Mouse (Mus musculus) c-Kit-positive CD71-positive TER-119-positive erythroid progenitor cells, embryonic 14.5 days (primary cell): ENCODE results near the gene Nkiras1.

Experiments used
- DNase-seq: peaks from one replicate; pipeline ENCODE4 v3.0.0-alpha.2; 2013; ENCODE audit warnings: low spot score

Gene Nkiras1

DNA sequence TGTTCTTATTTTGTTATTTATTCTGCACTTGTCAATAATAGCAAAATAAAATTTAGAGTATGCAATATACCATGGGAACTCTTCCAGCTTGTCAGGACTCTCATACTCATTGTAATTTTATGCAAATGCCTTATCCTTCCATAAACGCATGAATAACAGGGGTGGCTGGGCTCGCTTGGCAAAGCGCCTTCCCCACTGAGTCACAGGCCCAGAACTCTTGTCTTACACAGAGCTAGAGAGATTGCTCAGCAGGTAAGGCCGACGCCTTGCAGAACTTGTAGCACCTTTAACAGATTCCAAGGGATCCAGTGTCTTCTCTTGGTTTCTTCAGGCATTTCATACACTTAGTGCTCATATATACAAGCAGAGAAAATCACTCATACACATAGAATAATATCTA lies 9.4 kb downstream of the Nkiras1 start:
- no peak for DNase-seq

- DNase-seq, result peak; percentile 20
Measured at GRCm38 (mm10) chr14:18284581-18284980, 13.6 kb downstream of the Nkiras1 start.

DNA sequence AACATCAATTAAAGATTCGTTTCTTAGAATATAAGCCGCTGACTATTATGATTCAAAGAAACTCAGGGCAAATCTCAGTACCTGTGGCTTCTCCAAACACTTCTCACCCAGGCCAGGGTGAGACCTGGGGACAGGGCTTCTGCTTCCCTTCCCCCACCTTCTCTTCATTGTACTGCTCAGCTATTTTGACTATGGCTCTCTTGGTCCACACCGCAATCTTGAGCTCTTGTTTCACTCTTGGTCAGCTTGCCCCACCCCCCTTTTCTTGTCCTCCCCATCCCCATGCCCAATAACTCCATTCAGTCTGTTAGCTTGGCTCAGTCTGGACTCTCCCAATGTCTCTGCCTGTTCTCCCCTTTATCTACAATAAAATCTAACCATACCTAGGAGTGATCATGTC lies 14.5 kb downstream of the Nkiras1 start:
- no peak for DNase-seq

GRCm38 (mm10) chr14:18286441-18286840 lies 15.5 kb downstream of the Nkiras1 start:
- DNase-seq, result no peak

GRCm38 (mm10) chr14:18287391-18287790 lies 16.5 kb downstream of the Nkiras1 start:
- no peak for DNase-seq

GRCm38 (mm10) chr14:18292111-18292510 lies 21.2 kb downstream of the Nkiras1 start:
- DNase-seq, result no peak

DNA sequence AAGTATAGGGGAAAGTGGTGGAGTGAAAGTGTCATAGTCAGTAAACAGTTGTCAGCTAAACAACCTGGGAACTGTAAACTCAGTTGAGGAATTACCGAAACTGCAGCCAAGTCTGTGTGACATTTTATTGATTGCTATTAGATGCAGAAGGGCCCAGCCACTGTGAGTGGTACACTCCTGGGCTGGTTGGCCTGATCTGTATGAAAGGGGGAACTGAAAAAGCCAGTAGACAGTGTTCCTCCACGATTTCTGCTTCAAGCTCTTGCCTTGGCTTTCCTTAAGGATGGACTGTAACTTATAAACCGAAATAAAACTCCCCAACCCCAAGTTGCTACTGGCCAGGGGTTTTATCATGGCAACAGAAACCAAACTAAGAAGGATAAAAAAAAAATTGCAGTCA lies 21.6 kb downstream of the Nkiras1 start:
- no peak for DNase-seq

GRCm38 (mm10) chr14:18297441-18297840 lies 26.5 kb downstream of the Nkiras1 start:
- DNase-seq, result no peak

DNA sequence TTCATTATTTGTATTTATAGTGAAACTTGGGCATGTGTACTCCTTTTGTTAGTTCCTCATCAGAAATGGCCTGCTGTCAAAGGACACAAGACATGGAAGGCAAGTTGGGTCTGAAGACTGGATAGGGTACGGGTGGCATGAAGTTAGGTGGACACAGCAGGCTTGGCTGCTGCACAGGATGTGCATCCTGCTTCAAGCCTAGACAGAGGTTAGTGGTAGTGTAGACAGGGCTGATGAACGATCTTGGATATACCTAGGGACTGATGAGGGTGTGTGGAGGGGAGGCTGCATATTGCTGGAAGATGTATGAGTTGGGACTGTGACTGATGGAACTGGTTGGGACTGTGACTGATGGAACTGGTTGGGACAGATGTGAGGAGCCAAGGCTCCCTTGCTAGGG lies 27.9 kb downstream of the Nkiras1 start:
- DNase-seq, result no peak

GRCm38 (mm10) chr14:18300676-18301075 lies 29.7 kb downstream of the Nkiras1 start:
- DNase-seq, result peak; percentile 13

GRCm38 (mm10) chr14:18301591-18301990 lies 30.7 kb downstream of the Nkiras1 start:
- no peak for DNase-seq

DNA sequence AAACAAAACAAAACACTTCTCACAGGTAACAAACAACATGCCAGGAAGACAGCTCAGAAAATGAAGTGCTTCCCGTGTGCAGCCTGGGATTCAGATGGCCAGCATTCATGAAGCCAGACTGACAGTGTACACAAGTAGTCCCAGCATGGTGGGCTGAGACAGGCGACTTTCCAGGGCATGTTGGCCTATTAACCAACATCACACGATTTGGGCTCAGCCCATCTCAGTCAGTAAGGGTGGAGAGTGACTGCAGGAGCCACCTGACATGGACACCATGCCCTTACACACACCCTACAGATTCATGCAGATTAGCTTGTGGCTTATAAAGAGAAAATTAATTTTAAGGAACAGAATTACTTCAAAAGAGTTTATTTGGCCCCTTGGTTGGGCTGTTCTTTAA lies 31.8 kb downstream of the Nkiras1 start:
- DNase-seq, result no peak

DNA sequence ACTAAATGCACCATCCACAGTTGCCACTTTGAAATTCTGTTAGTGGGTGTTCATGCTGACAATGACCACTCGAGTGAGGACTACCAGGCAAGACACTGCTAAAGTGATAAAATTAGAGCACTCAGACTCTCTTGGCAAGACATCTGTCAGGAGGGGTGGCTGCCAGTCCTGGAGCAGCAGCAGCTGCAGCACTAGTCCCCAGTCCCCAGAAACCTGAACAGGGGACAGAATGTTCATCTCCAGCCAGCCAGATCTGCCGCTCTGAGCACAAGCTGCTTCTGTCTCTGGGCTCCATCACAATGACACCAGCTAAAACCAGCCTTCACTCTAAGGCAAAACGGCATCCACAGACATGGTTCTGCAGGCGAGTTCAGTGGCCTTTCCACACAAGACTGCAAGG lies 32.3 kb downstream of the Nkiras1 start:
- DNase-seq, result no peak

- no peak for DNase-seq
Measured at GRCm38 (mm10) chr14:18304165-18304564, 33.2 kb downstream of the Nkiras1 start.

DNA sequence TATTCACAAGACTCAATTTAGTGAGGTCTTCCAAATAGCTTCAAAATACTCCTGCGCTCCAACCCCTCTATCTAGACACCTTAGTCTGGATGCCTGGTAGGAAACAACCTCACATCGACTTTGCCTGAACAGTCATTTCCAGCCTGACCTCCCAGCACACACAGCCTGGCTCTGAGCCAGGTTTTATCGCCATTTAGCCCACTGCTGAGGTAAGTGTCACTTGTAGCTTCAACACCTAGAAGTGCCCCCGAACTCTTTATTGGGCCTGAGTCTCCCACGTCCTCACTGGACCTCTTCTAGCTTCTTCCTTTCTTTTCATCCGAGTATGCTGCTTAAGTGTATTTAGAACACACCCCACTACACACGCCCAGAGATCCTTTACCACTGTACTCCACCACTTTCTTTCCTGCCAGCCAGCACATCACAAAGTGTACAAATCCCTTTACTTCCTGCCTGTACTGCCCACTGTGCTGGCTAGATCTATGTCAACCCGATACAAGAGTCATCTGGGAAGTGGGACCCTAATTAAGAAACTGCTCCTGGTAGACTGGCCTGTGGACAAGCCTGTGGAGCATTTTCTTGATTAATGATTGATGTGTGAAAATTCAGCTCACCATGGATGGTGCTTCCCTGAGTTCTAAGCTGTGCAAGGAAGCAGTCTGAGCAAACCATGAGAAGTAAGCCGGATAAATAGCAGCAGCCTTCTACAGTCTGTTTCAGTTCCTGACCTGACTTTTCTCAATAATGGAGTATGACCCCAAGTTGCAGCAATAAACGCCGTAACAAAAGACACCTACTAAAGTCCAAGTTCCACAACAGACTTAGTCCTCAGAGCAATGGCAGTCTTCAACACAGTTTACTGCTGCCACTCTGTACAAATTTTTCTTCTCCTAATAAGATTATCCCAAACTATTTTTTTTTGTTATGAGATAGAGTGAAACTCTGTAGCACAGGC lies 46.8 kb downstream of the Nkiras1 start:
- no peak for DNase-seq

- no peak for DNase-seq
Measured at GRCm38 (mm10) chr14:18326968-18327672, 56.2 kb downstream of the Nkiras1 start.

GRCm38 (mm10) chr14:18330789-18331692 lies 60.1 kb downstream of the Nkiras1 start:
- no peak for DNase-seq

DNA sequence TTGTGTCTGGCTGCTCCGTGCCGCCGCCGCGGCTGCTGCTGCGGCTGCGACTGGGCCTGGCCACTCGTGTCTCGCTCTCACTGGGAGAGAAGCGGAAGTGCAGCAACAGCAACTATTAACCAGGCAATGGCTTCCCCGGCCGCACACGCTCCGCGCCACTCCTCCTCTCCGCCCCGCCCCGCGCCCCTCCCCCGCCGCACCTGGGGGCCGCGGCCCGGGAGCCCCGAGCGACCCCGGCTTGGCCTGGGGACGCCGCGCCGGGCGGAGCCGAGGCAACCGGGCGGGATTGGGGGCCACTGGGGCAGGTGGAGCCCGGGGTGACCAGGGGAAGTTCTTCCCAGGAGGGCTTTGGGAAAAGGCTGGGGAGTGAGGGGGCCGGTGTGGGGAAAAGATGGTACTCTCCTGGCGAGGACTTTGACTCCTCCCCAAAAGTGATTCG lies 60.8 kb downstream of the Nkiras1 start, which contains the start of gene Ube2e1:
Ube2e1 (minus strand) TSS at position 167 of the 439 bp plus-strand sequence.
- DNase-seq, result peak; percentile 26
